Mouse (Mus musculus): ENCODE measurements around the gene Cox7b. TPM values are rescaled to one million over a fixed set of nuclear protein-coding genes. Genes with fewer than 3 reads are reported as not detected.

Cox7b gene
- polyA plus RNA-seq, 1 experiment: 532 TPM

DNA sequence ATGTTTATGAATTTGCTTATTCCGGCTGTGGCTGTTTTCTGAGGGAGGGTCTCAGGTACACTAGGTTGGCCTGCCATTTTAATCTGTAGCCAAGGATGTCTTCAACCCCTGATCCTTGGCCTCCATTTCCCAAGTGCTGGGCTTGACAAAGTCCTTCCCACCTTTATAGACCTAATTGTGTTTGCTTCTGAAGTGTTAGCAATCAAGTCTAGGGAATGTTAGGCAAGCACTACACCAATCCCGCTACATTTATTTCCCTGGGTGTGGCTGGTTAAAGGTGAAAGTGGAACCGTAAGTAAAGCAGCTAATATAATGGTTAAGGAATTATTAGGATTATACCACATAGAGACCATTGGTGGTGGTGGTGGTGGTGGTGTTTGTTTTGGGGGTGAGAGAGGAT, 1.6 kb downstream of the Cox7b start:
- 48% methylated on average over 3 of the region's 3 CpGs for WGBS
- H3K4me1 ChIP-seq (ENCODE audit: control insufficient read depth, insufficient read depth, low read length): no peaks in the 10 kb centered on the region; the same call in 1 of the 2 replicates

DNA sequence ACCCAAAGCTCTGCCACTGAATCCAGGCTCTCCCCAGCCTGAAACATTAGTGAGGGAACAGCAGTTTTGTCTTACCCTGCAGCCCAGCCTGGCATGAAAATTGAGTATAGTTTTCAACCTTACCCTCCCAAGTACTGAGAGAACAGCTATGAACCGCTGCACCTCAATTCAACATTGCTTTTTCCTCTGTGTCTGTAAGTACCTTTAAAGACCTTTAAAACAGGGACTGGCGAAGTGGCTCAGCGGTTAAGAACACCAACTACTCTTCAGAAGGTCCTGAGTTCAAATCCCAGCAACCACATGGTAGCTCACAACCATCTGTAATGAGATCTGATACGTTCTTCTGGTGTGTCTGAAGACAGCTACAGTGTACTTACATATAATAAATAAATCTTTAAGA, 2.0 kb downstream of the Cox7b start:
- Histone ChIP-seq H3K4me1 (ENCODE audit: control insufficient read depth, insufficient read depth, low read length) (no peaks in the 10 kb centered on the region; the same call in 1 of the 2 replicates), H3K27ac (ENCODE audit: insufficient read depth, low read depth, low read length) (0 out of 2 replicates have a peak overlapping the region, but pooled peaks have one; percentile 9), H3K4me3 (ENCODE audit: insufficient read depth, low read depth, low read length) (peak overlapping the region; percentile 35; the same call in 1 of the 2 replicates), H3K27me3 (replicated peaks; ENCODE audit: control insufficient read depth, insufficient read depth, low read length) (no peaks in the 10 kb centered on the region), H3K36me3 (ENCODE audit: control insufficient read depth, insufficient read depth, low read length) (no peaks in the 10 kb centered on the region; the same call in 1 of the 2 replicates)
- no peak for TF ChIP-seq POLR2A (IDR thresholded peaks at IDR 0.05; ENCODE audit: low read depth, low read length)
- no peak for TF ChIP-seq CTCF (conservative IDR thresholded peaks at IDR 0.05; ENCODE audit: insufficient read depth, insufficient read length, low read depth, low read length)
- 64% methylated on average over 4 of the region's 4 CpGs for WGBS
- DNase-seq: no peak

More for the DNA sequence above, 1.6 kb downstream of the Cox7b start:
- Histone ChIP-seq H3K36me3 (ENCODE audit: control insufficient read depth, insufficient read depth, low read length) (no peaks in the 10 kb centered on the region; the same call in 1 of the 2 replicates), H3K4me3 (ENCODE audit: insufficient read depth, low read depth, low read length) (peak overlapping the region; percentile 51), H3K27me3 (replicated peaks; ENCODE audit: control insufficient read depth, insufficient read depth, low read length) (no peaks in the 10 kb centered on the region), H3K27ac (ENCODE audit: insufficient read depth, low read depth, low read length) (peak overlapping the region; percentile 56)
- DNase-seq: no peak
- TF ChIP-seq CTCF (conservative IDR thresholded peaks at IDR 0.05; ENCODE audit: insufficient read depth, insufficient read length, low read depth, low read length): no peak
- TF ChIP-seq POLR2A (IDR thresholded peaks at IDR 0.05; ENCODE audit: low read depth, low read length): no peak

DNA sequence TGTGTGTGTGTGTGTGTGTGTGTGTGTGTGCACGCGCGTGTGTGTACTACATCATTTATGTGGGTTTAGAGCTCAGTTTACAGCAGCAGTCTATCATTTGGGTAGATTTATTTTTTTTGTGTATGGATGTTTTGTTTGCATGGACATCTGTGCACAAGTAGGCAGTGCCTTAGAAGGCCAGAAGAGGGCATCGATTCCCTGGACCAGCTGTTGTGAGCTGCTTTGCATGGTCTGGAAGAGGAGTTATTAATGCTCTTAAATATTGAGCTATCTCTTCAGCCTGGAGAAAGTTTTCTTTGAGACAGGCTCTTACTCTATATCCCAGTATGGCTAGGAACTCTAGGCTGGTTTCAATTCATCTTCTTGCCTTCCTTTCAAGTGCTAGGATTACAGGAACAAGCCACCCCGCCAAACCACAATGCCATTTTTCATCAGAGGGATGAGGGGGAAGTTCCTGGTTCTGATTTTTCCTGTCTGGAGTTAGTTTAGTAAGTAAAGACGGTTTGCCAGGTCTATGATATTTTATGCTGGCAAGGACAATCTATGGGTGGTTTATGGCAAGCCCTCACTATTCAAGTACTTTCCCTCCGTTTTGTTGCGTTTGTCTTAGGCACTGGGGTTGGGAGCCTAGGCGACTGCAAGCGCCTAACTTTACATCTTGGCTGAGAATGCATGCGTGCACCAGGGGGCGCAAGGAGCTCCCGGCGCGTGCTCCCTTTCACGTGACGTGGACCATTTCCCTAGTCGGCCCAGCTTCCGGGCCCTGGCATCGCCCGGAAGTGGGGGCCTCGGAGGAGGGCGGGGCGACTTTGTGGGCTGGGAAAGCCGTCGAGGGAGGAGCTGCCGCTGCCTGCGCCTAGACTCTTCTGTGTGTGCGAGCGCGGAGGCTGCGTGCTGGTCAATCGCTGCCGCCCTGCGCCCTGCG, 11.2 kb downstream of the Cox7b start, which contains the start of gene Atp7a:
TSS of gene Atp7a (plus strand) at position 859 of the 925 bp plus-strand sequence.
- WGBS: 1% methylated on average over 23 of the region's 36 CpGs
- H3K4me1 ChIP-seq (ENCODE audit: control insufficient read depth, insufficient read depth, low read length): 0 out of 2 replicates have a peak, but pooled peaks cover 2% of the 10 kb centered on the region
- H3K4me3 ChIP-seq (ENCODE audit: insufficient read depth, low read depth, low read length): peak within 1 kb of the TSS; percentile 77
- DNase-seq: peak; percentile 96
- H3K36me3 ChIP-seq (ENCODE audit: control insufficient read depth, insufficient read depth, low read length): no peaks in the 10 kb centered on the region
- no peaks in the 10 kb centered on the region for H3K27me3 ChIP-seq (replicated peaks; ENCODE audit: control insufficient read depth, insufficient read depth, low read length)
- peak within 1 kb of the TSS; percentile 63; the same call in 1 of the 2 replicates for H3K27ac ChIP-seq (ENCODE audit: insufficient read depth, low read depth, low read length)
- TF ChIP-seq CTCF (conservative IDR thresholded peaks at IDR 0.05; ENCODE audit: insufficient read depth, insufficient read length, low read depth, low read length) (peak; percentile 74), POLR2A (IDR thresholded peaks at IDR 0.05; ENCODE audit: low read depth, low read length) (peak; percentile 80)

DNA sequence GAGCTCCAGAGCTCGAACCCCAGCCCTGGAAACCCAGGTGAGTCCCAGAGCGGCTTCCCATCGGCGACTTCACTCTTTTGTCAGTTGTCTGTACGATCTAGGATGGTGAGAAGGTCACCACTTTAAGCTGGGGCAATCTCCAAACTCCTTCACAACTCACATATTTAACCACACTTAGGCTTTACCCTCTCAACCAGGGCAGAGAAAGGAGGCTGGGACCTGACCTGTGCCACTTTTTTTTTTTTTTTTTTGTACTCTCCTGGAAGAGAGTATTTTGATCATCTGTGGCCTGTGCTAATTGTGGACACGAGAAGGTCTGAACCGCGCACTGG, 11.8 kb downstream of the Cox7b start:
- peaks cover 2% of the 10 kb centered on the region; the same call in 1 of the 2 replicates for H3K4me1 ChIP-seq (ENCODE audit: control insufficient read depth, insufficient read depth, low read length)
- TF ChIP-seq CTCF (conservative IDR thresholded peaks at IDR 0.05; ENCODE audit: insufficient read depth, insufficient read length, low read depth, low read length) (no peak), POLR2A (IDR thresholded peaks at IDR 0.05; ENCODE audit: low read depth, low read length) (no peak)
- H3K27ac ChIP-seq (ENCODE audit: insufficient read depth, low read depth, low read length): peak overlapping the region; percentile 63; the same call in 1 of the 2 replicates
- DNase-seq: no peak
- no peaks in the 10 kb centered on the region for H3K36me3 ChIP-seq (ENCODE audit: control insufficient read depth, insufficient read depth, low read length)
- no peaks in the 10 kb centered on the region for H3K27me3 ChIP-seq (replicated peaks; ENCODE audit: control insufficient read depth, insufficient read depth, low read length)
- peak overlapping the region; percentile 77 for H3K4me3 ChIP-seq (ENCODE audit: insufficient read depth, low read depth, low read length)
- 0% methylated on average over 8 of the region's 8 CpGs for WGBS

DNA sequence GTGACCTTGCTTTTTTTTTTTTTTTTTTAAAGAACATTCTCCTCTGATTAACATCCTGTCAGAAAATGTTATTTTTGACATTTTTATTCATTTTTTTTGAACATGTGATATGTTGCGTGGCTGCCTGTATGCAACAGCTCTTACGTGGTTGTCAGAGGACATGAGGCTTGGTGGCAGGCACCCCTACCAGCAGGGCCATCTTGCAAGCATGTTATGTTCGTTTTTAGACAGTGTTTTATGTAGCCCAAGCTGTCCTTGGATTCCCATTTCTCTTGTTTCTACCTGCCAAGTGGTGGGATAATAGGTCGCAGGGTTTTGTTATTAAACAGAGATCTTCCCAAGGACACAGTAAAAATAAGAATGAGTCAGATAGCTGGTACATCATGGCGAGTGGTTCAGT, 14.7 kb downstream of the Cox7b start:
- DNase-seq: no peak
- no peak overlapping the region for H3K4me3 ChIP-seq (ENCODE audit: insufficient read depth, low read depth, low read length)
- H3K36me3 ChIP-seq (ENCODE audit: control insufficient read depth, insufficient read depth, low read length): no peaks in the 10 kb centered on the region
- no peak overlapping the region for H3K27ac ChIP-seq (ENCODE audit: insufficient read depth, low read depth, low read length)
- no peaks in the 10 kb centered on the region for H3K27me3 ChIP-seq (replicated peaks; ENCODE audit: control insufficient read depth, insufficient read depth, low read length)
- WGBS: 72% methylated on average over 5 of the region's 5 CpGs
- H3K4me1 ChIP-seq (ENCODE audit: control insufficient read depth, insufficient read depth, low read length): peaks cover 2% of the 10 kb centered on the region; the same call in 1 of the 2 replicates
- no peak for TF ChIP-seq CTCF (conservative IDR thresholded peaks at IDR 0.05; ENCODE audit: insufficient read depth, insufficient read length, low read depth, low read length)
- no peak for TF ChIP-seq POLR2A (IDR thresholded peaks at IDR 0.05; ENCODE audit: low read depth, low read length)

DNA sequence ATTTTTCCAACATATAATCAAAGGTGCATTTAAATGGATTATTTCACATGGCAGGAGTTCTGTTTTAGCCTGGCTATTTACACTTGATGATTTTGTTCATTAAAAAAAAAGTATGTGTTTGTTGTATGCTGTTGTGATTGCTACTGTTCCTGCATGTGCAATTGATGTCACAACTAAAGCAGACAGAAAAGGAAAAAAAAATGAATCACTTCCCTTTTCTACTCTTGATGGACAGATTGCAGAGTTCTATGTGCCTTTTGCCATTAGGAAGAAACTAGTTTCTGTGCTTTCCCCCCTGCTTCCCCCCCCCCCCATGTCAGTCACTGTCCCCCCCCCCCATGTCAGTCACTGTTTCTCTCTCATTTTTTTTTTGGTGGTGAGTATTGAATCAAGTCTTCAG, 15.6 kb downstream of the Cox7b start:
- no peak overlapping the region for H3K4me3 ChIP-seq (ENCODE audit: insufficient read depth, low read depth, low read length)
- DNase-seq: no peak
- no peaks in the 10 kb centered on the region for H3K27me3 ChIP-seq (replicated peaks; ENCODE audit: control insufficient read depth, insufficient read depth, low read length)
- no peaks in the 10 kb centered on the region for H3K36me3 ChIP-seq (ENCODE audit: control insufficient read depth, insufficient read depth, low read length)
- TF ChIP-seq POLR2A (IDR thresholded peaks at IDR 0.05; ENCODE audit: low read depth, low read length) (no peak), CTCF (conservative IDR thresholded peaks at IDR 0.05; ENCODE audit: insufficient read depth, insufficient read length, low read depth, low read length) (no peak)
- H3K27ac ChIP-seq (ENCODE audit: insufficient read depth, low read depth, low read length): no peak overlapping the region
- H3K4me1 ChIP-seq (ENCODE audit: control insufficient read depth, insufficient read depth, low read length): peaks cover 2% of the 10 kb centered on the region; the same call in 1 of the 2 replicates

DNA sequence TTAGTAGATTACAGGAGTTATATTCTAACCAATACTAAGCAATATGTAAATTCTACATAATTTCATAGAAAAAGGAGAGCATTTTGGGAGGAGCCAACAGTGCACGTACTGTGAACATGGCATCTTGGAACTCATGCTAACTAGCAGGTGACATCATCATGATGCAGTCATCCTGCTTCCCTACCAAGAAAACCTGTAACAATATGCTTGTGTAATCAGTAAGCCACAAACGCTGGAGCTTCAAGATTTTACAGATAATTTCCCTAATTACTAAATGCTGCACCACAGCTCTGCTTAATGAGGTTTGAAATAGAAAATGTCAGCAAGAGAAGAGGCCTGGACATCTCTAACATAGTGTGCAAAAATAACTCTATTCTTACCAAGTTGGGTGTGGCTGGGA, 20.2 kb downstream of the Cox7b start:
- Histone ChIP-seq H3K27ac (ENCODE audit: insufficient read depth, low read depth, low read length) (no peak overlapping the region), H3K27me3 (replicated peaks; ENCODE audit: control insufficient read depth, insufficient read depth, low read length) (no peaks in the 10 kb centered on the region), H3K36me3 (ENCODE audit: control insufficient read depth, insufficient read depth, low read length) (no peaks in the 10 kb centered on the region), H3K4me3 (ENCODE audit: insufficient read depth, low read depth, low read length) (no peak overlapping the region), H3K4me1 (ENCODE audit: control insufficient read depth, insufficient read depth, low read length) (peaks cover 2% of the 10 kb centered on the region; the same call in 1 of the 2 replicates)
- TF ChIP-seq POLR2A (IDR thresholded peaks at IDR 0.05; ENCODE audit: low read depth, low read length) (no peak), CTCF (conservative IDR thresholded peaks at IDR 0.05; ENCODE audit: insufficient read depth, insufficient read length, low read depth, low read length) (no peak)
- DNase-seq: no peak
- WGBS: 43% methylated on average over 2 of the region's 2 CpGs

Measured in kidney, adult 2 months (tissue).